Mouse (Mus musculus) urinary bladder, postnatal 14 days (tissue): ENCODE data around the gene Gm7980.
"Not testable (repeated sequence)": the region's sequence is repeated elsewhere in the genome, so short reads cannot be mapped to it uniquely, and the experiment has no call there.

Experiments used
- DNase-seq: peaks from one replicate; pipeline ENCODE4 v3.0.0; 2021; ENCODE audit warnings: low spot score

Gene Gm7980

DNA sequence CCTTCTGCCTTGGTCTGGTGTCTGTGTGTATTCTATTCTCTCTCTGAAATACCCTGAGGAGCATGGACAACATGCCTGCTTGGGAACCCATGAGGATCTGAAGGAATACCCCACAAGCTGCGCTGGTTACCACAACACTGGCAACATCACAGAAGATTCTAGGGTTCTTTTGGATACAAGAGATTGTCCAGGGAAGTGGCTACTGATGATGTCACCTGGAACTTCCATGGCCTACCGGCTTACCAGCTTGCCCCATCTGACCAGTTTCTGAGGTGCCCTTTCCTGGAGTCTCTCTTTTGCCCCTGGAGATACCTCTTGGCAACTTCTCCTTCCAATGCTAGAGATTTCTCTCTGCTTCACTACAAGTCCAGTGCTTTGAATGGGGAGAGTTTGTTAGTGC lies at the start of gene Gm7980:
Gm7980 (minus strand) TSS at position 101 of the 400 bp plus-strand sequence.
- DNase-seq: not testable (repeated sequence)

- not testable (repeated sequence) for DNase-seq
Measured at GRCm38 (mm10) chr14:41943695-41944094, 36.6 kb upstream of the Gm7980 start, which contains the start of gene 1700024B05Rik. 1700024B05Rik (plus strand) TSS chr14:41943995.

DNA sequence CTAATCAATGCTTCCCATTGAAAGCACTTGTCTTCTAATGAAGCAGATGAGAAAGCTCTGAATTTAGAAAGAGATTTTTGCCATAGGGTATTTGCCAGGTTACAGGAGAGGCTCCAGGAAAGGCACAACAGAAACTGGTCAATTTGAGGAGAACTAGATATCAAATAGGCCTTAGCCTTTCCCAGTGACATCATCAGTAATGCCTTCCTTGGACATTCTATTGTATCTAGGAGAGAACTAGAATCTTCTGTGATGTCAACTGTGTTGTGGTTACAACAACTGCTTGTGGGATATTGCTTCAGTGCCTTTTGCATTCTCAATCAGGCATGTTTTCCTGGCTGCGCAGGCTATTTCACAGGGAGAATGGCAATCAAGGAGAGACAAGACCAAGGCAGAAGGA lies 17.6 kb upstream of the Gm7980 start, which contains the start of gene 1700049E17Rik1:
1700049E17Rik1 (plus strand) TSS at position 301 of the 400 bp plus-strand sequence.
- DNase-seq: not testable (repeated sequence)
